Mouse (Mus musculus) forebrain, embryonic 14.5 days (tissue): ENCODE results near the gene Fbxw2. TPM values are rescaled to one million over a fixed set of nuclear protein-coding genes. Genes with fewer than 3 reads are reported as not detected.

Source experiments
- ATAC-seq: fragments of 200-750 bp; cut with Nextera tagmentation; 2 replicates; pipeline ENCODE4 v1.8.0; 2017; ENCODE audit warnings: mild to moderate bottlenecking, moderate library complexity
- DNase-seq: peaks from one replicate; pipeline ENCODE4 v3.0.0-alpha.2; 2015; ENCODE audit warnings: low spot score
- H3K27ac ChIP-seq: fragments of 300-500 bp; sonication (generic); 2 replicates; pipeline ENCODE4 v1.5.1; 2014; ENCODE audit warnings: low read depth, mild to moderate bottlenecking, control low read depth, low read length, moderate library complexity
- H3K27me3 ChIP-seq: fragments of 300-500 bp; sonication (generic); replicated peaks from 2 replicates; pipeline ENCODE4 v1.6.1; 2014; ENCODE audit warnings: low read length, control low read depth, mixed read lengths; ENCODE audit not compliant: control insufficient read depth, insufficient read depth
- H3K36me3 ChIP-seq: fragments of 300-500 bp; sonication (generic); 2 replicates; pipeline ENCODE4 v1.6.1; 2014; ENCODE audit warnings: low read length, control low read depth; ENCODE audit not compliant: control insufficient read depth, insufficient read depth
- H3K4me1 ChIP-seq: fragments of 300-500 bp; sonication (generic); 2 replicates; pipeline ENCODE4 v1.6.1; 2014; ENCODE audit warnings: antibody characterized with exemption, low read length, control low read depth; ENCODE audit not compliant: control insufficient read depth, insufficient read depth
- H3K4me2 ChIP-seq: fragments of 300-500 bp; sonication (generic); 2 replicates; pipeline ENCODE4 v1.6.1; 2014; ENCODE audit warnings: mild to moderate bottlenecking, control low read depth, low read length
- H3K4me3 ChIP-seq: fragments of 300-500 bp; sonication (generic); 2 replicates; pipeline ENCODE4 v1.5.1; 2014; ENCODE audit warnings: low read depth, low read length, control low read depth
- H3K9ac ChIP-seq: fragments of 300-500 bp; sonication (generic); 2 replicates; pipeline ENCODE4 v1.6.1; 2014; ENCODE audit warnings: mild to moderate bottlenecking, low read length, control low read depth, moderate library complexity
- H3K9me3 ChIP-seq: fragments of 300-500 bp; sonication (generic); replicated peaks from 2 replicates; pipeline ENCODE4 v1.6.1; 2016; ENCODE audit warnings: low read length, control low read depth, mixed read lengths; ENCODE audit not compliant: control insufficient read depth
- WGBS: fragments of 180-500 bp; shearing (Covaris S2); extraction: QIAGEN DNeasy Blood & Tissue Kit; methylation state at CpG from one replicate; pipeline ENCODE4 v1.1.7; 2014; 5-methylcytosine and 5-hydroxymethylcytosine counted together
- polyA plus RNA-seq: library from polyadenylated mRNA; unstranded; fragments of >200 nt; fragmentation: Nextera tagmentation; extraction: Ambion mirVana; gene quantifications from 2 replicates; pipeline ENCODE4 v1.2.1, GENCODE M21; 2014

Fbxw2 gene
- 78.6 and 78.9 TPM in 2 replicates for polyA plus RNA-seq

DNA sequence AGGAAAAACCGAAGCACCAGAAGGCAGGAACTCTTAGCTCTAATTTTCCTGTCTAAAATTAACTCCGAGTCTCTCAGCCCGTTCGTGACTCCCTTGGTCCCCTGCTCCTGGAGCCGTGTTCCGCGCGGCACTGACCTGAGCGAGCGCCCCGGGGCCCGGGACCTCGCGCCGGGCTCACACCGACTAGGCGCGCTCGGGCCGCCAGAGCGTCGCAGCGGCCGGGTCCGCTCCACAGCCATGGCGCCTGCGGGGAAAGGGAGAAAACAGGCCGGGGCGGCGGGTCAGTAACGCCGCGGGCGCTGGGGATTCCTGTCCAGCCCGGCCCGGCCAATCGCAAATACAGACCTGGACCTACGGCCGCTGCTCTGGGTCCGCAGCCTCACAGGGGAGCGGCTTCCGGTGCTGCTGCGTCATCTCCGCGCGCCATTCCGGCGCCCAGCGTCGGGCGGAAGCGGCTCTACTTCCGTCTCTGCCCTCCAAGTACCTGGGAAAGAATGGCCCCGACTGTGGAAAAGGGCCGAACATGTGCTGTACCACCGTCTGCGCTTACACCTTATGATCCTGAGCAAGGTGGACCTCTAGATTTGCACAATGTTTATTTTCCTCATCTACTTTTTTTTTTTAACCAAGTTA lies at the start of gene Fbxw2:
Fbxw2 (minus strand) TSS at position 485 of the 633 bp plus-strand sequence.
- H3K4me2 ChIP-seq = peak within 1 kb of the TSS; percentile 84
- ATAC-seq = peak; percentile 100
- 0 out of 2 replicates have a peak, but pooled peaks cover 3% of the 10 kb centered on the region for H3K27me3 ChIP-seq
- peaks cover 3% of the 10 kb centered on the region; the same call in 1 of the 2 replicates for H3K4me1 ChIP-seq
- H3K36me3 ChIP-seq = peaks cover 11% of the 10 kb centered on the region
- under 1% methylated on average over 57 of the region's 57 CpGs for WGBS
- peak within 1 kb of the TSS; percentile 91 for H3K9ac ChIP-seq
- peak; percentile 95 for DNase-seq
- H3K27ac ChIP-seq = 0 out of 2 replicates have a peak within 1 kb of the TSS, but pooled peaks have one; percentile 57
- 0 out of 2 replicates have a peak, but pooled peaks cover 6% of the 10 kb centered on the region for H3K9me3 ChIP-seq
- peak within 1 kb of the TSS; percentile 90 for H3K4me3 ChIP-seq

GRCm38 (mm10) chr2:34874816-34875345 lies 48.8 kb upstream of the Fbxw2 start, which contains the start of gene Psmd5:
Gene Psmd5, minus strand, starts transcription at chr2:34874968.
- DNase-seq = no peak
- WGBS = 13% methylated on average over 8 of the region's 8 CpGs
- Histone ChIP-seq H3K27ac (no peak within 1 kb of the TSS), H3K4me2 (no peak within 1 kb of the TSS), H3K4me3 (no peak within 1 kb of the TSS), H3K27me3 (peaks cover 19% of the 10 kb centered on the region), H3K9ac (0 out of 2 replicates have a peak within 1 kb of the TSS, but pooled peaks have one; percentile 4), H3K9me3 (no peaks in the 10 kb centered on the region), H3K36me3 (no peaks in the 10 kb centered on the region), H3K4me1 (peaks cover 4% of the 10 kb centered on the region; the same call in 1 of the 2 replicates)
- no peak for ATAC-seq

DNA sequence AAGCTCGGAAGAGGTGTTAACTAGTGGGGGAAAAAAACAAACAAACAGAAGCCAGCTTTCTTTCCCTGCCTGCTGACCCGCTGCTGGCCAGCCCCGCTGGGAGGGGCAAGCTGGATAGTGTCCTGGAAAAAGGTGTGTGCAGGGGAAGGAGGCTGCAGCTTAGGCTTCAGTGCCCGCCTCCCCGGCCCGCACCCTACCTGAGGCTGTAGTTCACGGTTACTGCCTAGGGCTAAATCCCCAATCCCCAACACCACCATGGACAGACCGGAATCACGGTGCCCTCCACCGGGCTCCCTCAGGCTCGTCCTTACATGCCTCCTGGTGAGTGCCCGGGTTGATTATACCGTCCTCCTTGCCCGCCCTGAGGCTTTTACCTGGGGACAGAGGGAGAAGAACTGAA lies 48.2 kb upstream of the Fbxw2 start, which contains the start of gene Cutal:
Cutal (plus strand) TSS at position 126 of the 400 bp plus-strand sequence.
- Histone ChIP-seq H3K4me1 (peaks cover 10% of the 10 kb centered on the region), H3K4me3 (no peak within 1 kb of the TSS), H3K27me3 (peaks cover 19% of the 10 kb centered on the region), H3K9me3 (no peaks in the 10 kb centered on the region), H3K27ac (no peak within 1 kb of the TSS), H3K9ac (0 out of 2 replicates have a peak within 1 kb of the TSS, but pooled peaks have one; percentile 4), H3K36me3 (no peaks in the 10 kb centered on the region), H3K4me2 (no peak within 1 kb of the TSS)
- 5% methylated on average over 14 of the region's 14 CpGs for WGBS
- no peak for ATAC-seq
- DNase-seq = no peak

GRCm38 (mm10) chr2:34870520-34871474 lies 44.7 kb upstream of the Fbxw2 start:
- ATAC-seq (peak; percentile 99), DNase-seq (peak; percentile 100)
- H3K36me3 ChIP-seq = peaks cover 1% of the 10 kb centered on the region
- H3K9me3 ChIP-seq = no peaks in the 10 kb centered on the region
- WGBS = under 1% methylated on average over 67 of the region's 67 CpGs
- H3K4me1 ChIP-seq = peaks cover 11% of the 10 kb centered on the region
- peak overlapping the region; percentile 95 for H3K9ac ChIP-seq
- peak overlapping the region; percentile 88 for H3K27ac ChIP-seq
- H3K4me3 ChIP-seq = peak overlapping the region; percentile 86
- peaks cover 15% of the 10 kb centered on the region; the same call in 1 of the 2 replicates for H3K27me3 ChIP-seq
- peak overlapping the region; percentile 71 for H3K4me2 ChIP-seq

DNA sequence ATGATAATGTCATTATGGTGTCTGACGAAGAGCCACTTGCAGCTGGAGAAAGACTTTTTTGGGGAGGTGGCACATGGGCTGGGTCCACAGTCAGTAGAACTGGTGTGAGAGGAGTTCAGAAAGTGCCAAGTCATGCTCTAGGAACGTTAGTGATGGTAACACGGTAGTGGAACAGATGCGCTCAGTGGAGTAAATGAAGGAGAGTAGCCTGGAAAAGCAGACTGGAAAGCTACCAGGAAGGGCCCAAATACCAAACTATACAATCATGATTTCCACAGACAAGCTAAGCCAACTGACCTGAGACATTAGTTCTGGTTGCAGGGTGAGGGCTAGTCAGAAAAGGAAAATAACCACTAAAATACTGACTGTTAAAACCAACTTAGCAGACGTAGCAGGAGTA lies 43.6 kb upstream of the Fbxw2 start:
- Histone ChIP-seq H3K27me3 (peaks cover 9% of the 10 kb centered on the region; the same call in 1 of the 2 replicates), H3K27ac (no peak overlapping the region), H3K4me2 (peak overlapping the region; percentile 71), H3K9me3 (no peaks in the 10 kb centered on the region), H3K4me1 (peaks cover 11% of the 10 kb centered on the region), H3K4me3 (peak overlapping the region; percentile 86), H3K9ac (peak overlapping the region; percentile 95), H3K36me3 (peaks cover 13% of the 10 kb centered on the region)
- DNase-seq (no peak), ATAC-seq (no peak)
- WGBS = 35% methylated on average over 5 of the region's 5 CpGs

DNA sequence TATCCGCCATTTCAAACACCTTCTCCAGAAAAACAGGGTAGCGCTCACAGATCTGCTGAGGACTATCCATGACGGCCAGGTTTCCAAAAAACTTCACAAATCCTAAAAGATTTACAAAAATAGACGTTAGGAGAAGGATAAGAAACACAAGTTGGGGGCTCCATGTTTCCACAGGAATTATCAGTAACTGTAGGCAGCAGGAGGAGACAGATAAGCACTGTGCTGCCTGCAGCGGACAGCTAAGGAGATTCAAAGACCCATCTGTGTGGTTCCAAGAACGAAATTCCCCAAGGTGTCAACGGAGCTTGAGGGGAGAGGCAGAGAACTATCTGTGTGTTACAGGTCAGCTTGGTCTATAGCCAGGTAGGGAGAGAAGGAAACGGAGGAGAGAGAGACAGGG lies 31.6 kb upstream of the Fbxw2 start:
- H3K36me3 ChIP-seq = peaks cover 82% of the 10 kb centered on the region
- no peaks in the 10 kb centered on the region for H3K4me1 ChIP-seq
- H3K27me3 ChIP-seq = no peaks in the 10 kb centered on the region
- no peak overlapping the region for H3K9ac ChIP-seq
- no peak overlapping the region for H3K4me3 ChIP-seq
- no peaks in the 10 kb centered on the region for H3K9me3 ChIP-seq
- ATAC-seq = no peak
- no peak overlapping the region for H3K4me2 ChIP-seq
- 94% methylated on average over 8 of the region's 8 CpGs for WGBS
- H3K27ac ChIP-seq = no peak overlapping the region
- DNase-seq = no peak

- DNase-seq (no peak), ATAC-seq (no peak)
- 91% methylated on average over 4 of the region's 4 CpGs for WGBS
- no peak overlapping the region for H3K9ac ChIP-seq
- no peaks in the 10 kb centered on the region for H3K9me3 ChIP-seq
- H3K27me3 ChIP-seq = no peaks in the 10 kb centered on the region
- H3K27ac ChIP-seq = no peak overlapping the region
- H3K4me1 ChIP-seq = no peaks in the 10 kb centered on the region
- peaks cover 93% of the 10 kb centered on the region for H3K36me3 ChIP-seq
- no peak overlapping the region for H3K4me2 ChIP-seq
- no peak overlapping the region for H3K4me3 ChIP-seq
Observed at GRCm38 (mm10) chr2:34855265-34855664, 29.2 kb upstream of the Fbxw2 start.

- Histone ChIP-seq H3K4me3 (no peak overlapping the region), H3K4me1 (no peaks in the 10 kb centered on the region), H3K27me3 (no peaks in the 10 kb centered on the region), H3K9ac (no peak overlapping the region), H3K4me2 (no peak overlapping the region), H3K9me3 (no peaks in the 10 kb centered on the region), H3K27ac (no peak overlapping the region), H3K36me3 (peaks cover 27% of the 10 kb centered on the region)
- DNase-seq (no peak), ATAC-seq (no peak)
- 90% methylated on average over 1 of the region's 1 CpGs for WGBS
Observed at GRCm38 (mm10) chr2:34847702-34848101, 21.6 kb upstream of the Fbxw2 start.
